Mouse (Mus musculus) olfactory bulb, adult 2 months (tissue): Measurements from ENCODE around the gene Ksr2.

Source experiments
- CTCF ChIP-seq: fragments of 200-500 bp; IDR thresholded peaks from 2 replicates; pipeline ENCODE4 v1.5.1; 2012; ENCODE audit warnings: low read depth, mild to moderate bottlenecking, low read length, moderate library complexity; ENCODE audit not compliant: insufficient read depth
- POLR2A ChIP-seq: fragments of 200-500 bp; IDR thresholded peaks from 2 replicates; pipeline ENCODE4 v1.6.1; 2012; ENCODE audit warnings: mild to moderate bottlenecking, low read depth, low read length, moderate library complexity; ENCODE audit not compliant: insufficient read depth

- TF ChIP-seq POLR2A (no peak), CTCF (no peak)
Observed at GRCm38 (mm10) chr5:117810930-117811329, 397.1 kb downstream of the Ksr2 start.
